Mouse (Mus musculus) testis, adult 2 months (tissue): ENCODE measurements around the gene Rnf11. TPM values are rescaled to one million over a fixed set of nuclear protein-coding genes. Genes with fewer than 3 reads are reported as not detected.
A peak's percentile ranks its signal among the peaks of the same experiment; 100 is the strongest.

ENCODE experiments used
- H3K27ac ChIP-seq: fragments of 200-500 bp; 2 replicates; pipeline ENCODE4 v1.5.1; 2012; ENCODE audit warnings: low read depth, low read length; ENCODE audit not compliant: control insufficient read depth, insufficient read depth
- H3K27me3 ChIP-seq: fragments of 200-500 bp; 2 replicates; pipeline ENCODE4 v1.6.1; 2012; ENCODE audit warnings: mild to moderate bottlenecking, low read length, moderate library complexity; ENCODE audit not compliant: control insufficient read depth, insufficient read depth
- H3K36me3 ChIP-seq: fragments of 200-500 bp; 2 replicates; pipeline ENCODE4 v1.6.1; 2012; ENCODE audit warnings: mild to moderate bottlenecking, low read length; ENCODE audit not compliant: control insufficient read depth, insufficient read depth
- H3K4me1 ChIP-seq: fragments of 200-500 bp; 2 replicates; pipeline ENCODE4 v1.6.1; 2012; ENCODE audit warnings: low read length; ENCODE audit not compliant: control insufficient read depth, insufficient read depth
- H3K4me3 ChIP-seq: fragments of 200-500 bp; 2 replicates; pipeline ENCODE4 v1.5.1; 2012; ENCODE audit warnings: low read depth, mild to moderate bottlenecking, low read length, moderate library complexity, mixed read lengths; ENCODE audit not compliant: control insufficient read depth
- CTCF ChIP-seq: fragments of 200-500 bp; IDR thresholded peaks from 2 replicates; pipeline ENCODE4 v1.5.1; 2012; ENCODE audit warnings: low read depth, mild to moderate bottlenecking, inconsistent platforms, low read length, moderate library complexity; ENCODE audit not compliant: control insufficient read depth, insufficient read depth, insufficient replicate concordance
- POLR2A ChIP-seq: fragments of 200-500 bp; IDR thresholded peaks from 2 replicates; pipeline ENCODE4 v1.6.1; 2012; ENCODE audit warnings: low read depth, mild to moderate bottlenecking, inconsistent platforms, low read length, moderate library complexity; ENCODE audit not compliant: control insufficient read depth
- polyA plus RNA-seq: library from polyadenylated mRNA; depleted of rRNA; stranded (reverse); fragments of >200 nt; gene quantifications from 2 replicates; pipeline ENCODE4 v1.2.3, GENCODE M21; 2012

The Rnf11 gene
- polyA plus RNA-seq, 1 experiment = 44.2 TPM

DNA sequence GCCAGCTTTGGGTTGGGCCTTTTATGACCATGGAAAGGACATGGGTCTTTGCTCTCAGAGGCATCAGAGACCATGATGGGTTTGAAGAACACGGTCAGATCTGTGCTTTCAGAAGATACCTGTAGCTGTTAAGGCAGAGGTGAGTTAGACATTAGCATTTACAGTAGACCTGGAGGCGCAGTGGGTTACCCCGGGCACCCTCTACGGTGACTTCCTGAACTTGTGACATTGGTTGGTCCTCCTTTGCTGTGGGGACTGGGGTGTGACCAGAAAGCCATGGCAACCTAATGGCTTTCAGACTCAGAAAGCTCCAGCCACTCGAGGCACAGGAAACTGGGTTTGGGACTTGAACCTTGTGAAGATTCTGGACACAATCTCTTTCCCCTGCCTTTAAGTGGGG is 72.3 kb downstream of the Rnf11 start:
- Histone ChIP-seq H3K36me3 (no peaks in the 10 kb centered on the region), H3K27ac (no peak overlapping the region)
- TF ChIP-seq CTCF (no peak), POLR2A (no peak)

DNA sequence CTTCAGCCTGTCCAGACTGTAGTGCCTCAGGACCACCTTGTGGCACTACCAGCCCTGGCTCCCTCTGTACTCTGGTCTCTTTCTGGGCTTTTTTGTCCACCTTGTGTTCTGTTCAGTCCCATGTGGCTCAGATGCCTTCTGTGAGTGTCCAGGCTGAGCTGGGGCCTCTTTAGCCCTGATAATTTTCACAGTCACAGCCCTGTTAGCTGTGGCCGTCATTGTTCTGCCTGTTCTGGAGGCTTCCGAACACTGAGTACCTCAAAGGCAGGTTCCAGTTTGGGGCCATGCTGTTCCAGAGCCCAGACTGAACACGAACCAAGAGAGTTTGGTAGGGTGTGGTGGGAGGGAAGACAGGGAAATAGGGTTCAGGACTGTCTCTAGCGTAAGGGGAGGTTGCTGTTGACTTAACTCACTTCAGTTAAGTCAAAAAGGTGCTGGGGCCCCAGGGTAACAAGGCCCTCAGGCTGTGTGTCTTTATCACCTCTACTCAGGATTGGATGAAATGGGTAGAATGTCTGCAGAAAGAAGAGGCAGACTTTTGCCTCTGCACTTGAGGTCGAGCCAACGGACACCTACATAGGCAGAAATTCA is 73.1 kb downstream of the Rnf11 start:
- H3K27ac ChIP-seq = no peak overlapping the region
- H3K4me3 ChIP-seq = no peak overlapping the region
- TF ChIP-seq CTCF = no peak
- no peak for TF ChIP-seq POLR2A

More for the DNA sequence above, 72.3 kb downstream of the Rnf11 start:
- Histone ChIP-seq H3K27me3 (no peaks in the 10 kb centered on the region), H3K4me3 (no peak overlapping the region), H3K4me1 (peaks cover 3% of the 10 kb centered on the region)

DNA sequence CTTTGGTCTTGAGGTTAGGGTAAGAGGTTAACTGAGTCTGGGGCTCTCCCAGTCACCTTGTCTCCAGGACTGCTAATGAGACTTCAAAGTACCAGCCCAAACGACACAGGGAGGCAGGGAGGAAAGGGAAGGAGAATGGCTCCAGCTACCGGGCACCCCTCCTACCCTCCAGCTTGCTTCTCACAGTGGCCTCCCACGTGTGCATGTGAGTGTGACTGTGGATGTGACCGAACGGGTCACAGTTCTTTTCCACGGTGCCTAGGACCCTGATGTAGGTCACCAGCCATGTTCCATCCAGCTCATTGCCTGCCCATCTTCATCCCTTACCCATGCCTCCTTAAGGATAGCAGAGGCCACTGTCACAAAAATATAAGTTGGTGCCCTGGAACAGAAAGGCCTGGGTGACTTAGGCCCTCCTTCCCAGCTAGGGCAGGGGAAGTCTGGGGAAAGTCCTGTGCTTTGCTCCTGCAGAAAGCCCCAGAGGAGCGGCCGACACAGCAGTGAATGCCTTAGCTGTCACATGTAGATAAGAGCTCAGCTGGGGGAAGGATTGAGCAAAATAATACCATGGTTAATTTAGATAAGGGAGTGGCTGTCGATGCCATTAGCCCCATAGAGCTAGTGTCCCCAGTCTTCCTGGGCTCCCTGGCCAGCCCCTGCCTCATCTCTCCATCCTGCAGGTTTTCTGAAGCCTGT is 73.7 kb downstream of the Rnf11 start:
- H3K27ac ChIP-seq = no peak overlapping the region
- peaks cover 12% of the 10 kb centered on the region for H3K4me1 ChIP-seq
- H3K27me3 ChIP-seq = no peaks in the 10 kb centered on the region
- no peak overlapping the region for H3K4me3 ChIP-seq
- H3K36me3 ChIP-seq = no peaks in the 10 kb centered on the region
- TF ChIP-seq CTCF = no peak
- TF ChIP-seq POLR2A = no peak

More for the DNA sequence above, 73.1 kb downstream of the Rnf11 start:
- H3K27me3 ChIP-seq = no peaks in the 10 kb centered on the region
- peaks cover 8% of the 10 kb centered on the region for H3K4me1 ChIP-seq
- H3K36me3 ChIP-seq = no peaks in the 10 kb centered on the region

DNA sequence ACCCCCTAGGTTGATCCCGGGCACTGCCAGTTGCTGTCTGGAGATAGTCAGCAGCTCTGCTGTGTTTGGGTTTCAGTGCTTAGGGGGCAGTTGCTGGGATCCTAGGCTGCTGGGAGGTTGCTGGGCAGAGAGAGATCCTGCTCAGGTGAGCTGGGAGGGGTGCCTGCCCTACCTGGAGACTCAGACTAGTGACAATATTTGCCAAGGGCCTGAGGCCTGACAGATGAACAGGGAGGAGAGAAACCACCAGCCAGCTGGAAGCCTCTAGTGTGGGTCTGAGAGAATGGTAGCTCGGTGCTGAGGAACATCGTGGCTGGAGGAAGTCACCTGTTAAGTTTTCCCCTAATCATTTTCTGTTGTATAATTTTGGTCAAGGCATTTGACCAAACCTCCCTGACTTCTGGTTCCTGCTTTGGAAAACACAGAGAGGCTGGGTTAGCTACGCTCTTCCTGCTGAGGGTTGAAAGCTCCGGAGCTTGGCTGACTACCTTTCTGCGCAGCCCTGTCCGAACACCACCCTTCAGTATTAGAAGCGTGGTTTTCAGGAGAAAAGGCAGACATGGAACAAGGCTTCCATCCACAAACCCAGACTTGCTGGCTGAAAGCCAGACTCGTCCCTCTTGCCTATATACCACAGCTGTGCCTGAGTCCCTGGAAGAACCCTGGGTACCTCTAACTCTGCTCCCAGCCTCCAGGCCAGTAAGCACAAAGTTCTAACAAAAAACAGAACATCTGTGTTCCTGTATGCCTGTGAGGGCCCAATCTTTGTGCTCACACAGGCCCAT is 76.6 kb downstream of the Rnf11 start:
- Histone ChIP-seq H3K27ac (no peak overlapping the region), H3K4me1 (peaks cover 12% of the 10 kb centered on the region), H3K27me3 (no peaks in the 10 kb centered on the region), H3K36me3 (no peaks in the 10 kb centered on the region), H3K4me3 (no peak overlapping the region)
- no peak for TF ChIP-seq CTCF

DNA sequence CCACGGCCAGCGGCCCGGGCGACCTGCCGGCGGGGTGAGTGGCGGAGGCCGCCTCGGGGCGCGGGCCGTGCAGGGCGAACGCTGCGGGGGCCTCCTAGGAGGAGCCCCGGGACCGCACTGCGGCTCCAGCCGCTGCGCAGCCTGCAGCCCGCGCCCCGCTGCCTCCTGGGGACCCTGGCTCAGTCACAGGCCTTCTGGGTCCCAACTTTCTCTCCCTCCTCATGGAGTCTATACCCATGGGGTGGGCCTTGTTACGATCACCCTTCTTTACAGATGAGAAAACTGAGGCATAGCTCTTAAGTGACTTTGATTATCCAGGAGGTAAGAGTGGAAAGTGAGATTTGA is 77.4 kb downstream of the Rnf11 start:
- Histone ChIP-seq H3K36me3 (no peaks in the 10 kb centered on the region), H3K4me3 (peak overlapping the region; percentile 17), H3K27me3 (no peaks in the 10 kb centered on the region), H3K27ac (no peak overlapping the region), H3K4me1 (peaks cover 12% of the 10 kb centered on the region)
- TF ChIP-seq POLR2A (no peak), CTCF (no peak)

DNA sequence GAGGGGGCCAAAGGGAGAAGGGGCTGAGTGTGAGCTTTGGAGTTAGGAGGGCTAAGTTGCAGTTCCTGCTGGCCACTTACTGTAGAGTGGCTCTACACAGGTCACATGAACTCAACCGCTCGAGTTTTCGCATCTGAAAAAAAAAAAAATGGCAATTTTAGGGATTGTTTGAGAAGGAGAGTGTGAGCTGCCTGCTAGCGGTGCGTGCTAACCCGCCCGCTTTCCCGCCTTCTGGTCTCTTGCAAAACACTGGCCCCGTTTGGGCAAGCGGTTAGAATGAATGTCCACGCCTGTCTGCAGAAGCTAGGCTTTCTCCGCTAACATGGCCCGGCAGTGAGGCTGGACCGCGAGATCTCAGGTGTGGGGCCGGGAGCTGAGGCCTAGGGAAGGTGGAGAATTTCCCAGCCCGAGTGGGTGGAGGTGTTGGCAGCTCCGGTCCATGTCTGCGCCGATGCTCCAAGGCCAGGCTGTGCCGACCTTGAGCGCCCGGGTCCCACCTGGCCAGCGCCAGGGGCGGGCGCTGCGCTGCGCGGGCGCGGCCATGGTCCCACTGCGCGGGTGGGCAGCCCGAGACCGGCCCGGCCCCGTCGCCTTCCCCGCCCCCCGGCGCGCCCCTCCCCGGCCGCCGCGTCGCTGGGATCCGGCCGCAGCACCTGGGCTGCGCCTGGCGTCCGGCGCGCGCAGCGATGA is 77.9 kb downstream of the Rnf11 start, which contains the start of gene Ttc39a:
TSS of gene Ttc39a (plus strand) at position 138 of the 690 bp plus-strand sequence.
- Histone ChIP-seq H3K4me3 (peak within 1 kb of the TSS; percentile 45), H3K36me3 (no peaks in the 10 kb centered on the region), H3K27ac (no peak within 1 kb of the TSS), H3K4me1 (peaks cover 12% of the 10 kb centered on the region), H3K27me3 (no peaks in the 10 kb centered on the region)
- TF ChIP-seq POLR2A (no peak), CTCF (no peak)

DNA sequence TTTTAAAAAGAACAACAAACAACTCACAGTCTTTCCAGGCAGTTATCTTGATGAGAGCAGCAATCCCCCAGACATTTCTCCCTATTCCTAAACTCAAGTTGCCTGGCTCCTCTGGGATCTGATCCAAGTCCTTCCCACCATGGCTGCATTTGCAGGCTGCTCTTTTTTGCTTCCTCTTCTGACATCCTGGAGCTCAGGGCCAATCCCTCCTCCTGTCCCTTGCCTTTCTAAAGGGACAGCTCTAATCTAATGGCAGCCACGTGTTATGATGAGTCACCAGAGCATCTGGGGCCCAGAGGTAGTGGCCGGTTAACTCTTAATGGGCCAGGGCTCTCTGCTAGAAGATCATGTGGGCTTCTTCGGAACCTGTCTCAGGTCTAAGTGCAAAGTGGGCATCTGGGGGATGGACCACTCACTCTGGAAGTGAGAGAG is 78.5 kb downstream of the Rnf11 start:
- no peak overlapping the region for H3K4me3 ChIP-seq
- peaks cover 12% of the 10 kb centered on the region for H3K4me1 ChIP-seq
- no peak overlapping the region for H3K27ac ChIP-seq
- no peaks in the 10 kb centered on the region for H3K27me3 ChIP-seq
- no peaks in the 10 kb centered on the region for H3K36me3 ChIP-seq
- no peak for TF ChIP-seq CTCF
- TF ChIP-seq POLR2A = no peak
